Mouse (Mus musculus) brown adipose tissue, adult 24 weeks (tissue): Measurements from ENCODE around the gene Kcnk10. TPM values are rescaled to one million over a fixed set of nuclear protein-coding genes. Genes with fewer than 3 reads are reported as not detected.

ENCODE experiments used
- H3K27ac ChIP-seq: fragments of 200-500 bp; replicated peaks from 2 replicates; pipeline ENCODE4 v1.5.1; 2012; ENCODE audit warnings: low read depth, mild to moderate bottlenecking, low read length
- H3K4me1 ChIP-seq: fragments of 200-500 bp; 2 replicates; pipeline ENCODE4 v1.6.1; 2012; ENCODE audit warnings: low read length, mixed read lengths; ENCODE audit not compliant: control insufficient read depth, insufficient read depth, insufficient read length
- H3K4me3 ChIP-seq: fragments of 200-500 bp; 2 replicates; pipeline ENCODE4 v1.5.1; 2012; ENCODE audit warnings: low read depth, mild to moderate bottlenecking, low read length, moderate library complexity; ENCODE audit not compliant: insufficient read depth
- polyA plus RNA-seq: library from polyadenylated mRNA; stranded (reverse); fragments of >200 nt; gene quantifications from 2 replicates; pipeline ENCODE4 v1.2.4, GENCODE M21; 2012; ENCODE audit not compliant: missing spikeins, insufficient read depth, insufficient read length

The Kcnk10 gene
- polyA plus RNA-seq, 1 experiment = not detected

- no peak overlapping the region for H3K4me3 ChIP-seq
- no peak overlapping the region for H3K27ac ChIP-seq
- H3K4me1 ChIP-seq = no peaks in the 10 kb centered on the region
Observed at GRCm38 (mm10) chr12:98501045-98501444, 77.1 kb downstream of the Kcnk10 start.

GRCm38 (mm10) chr12:98481460-98481859 lies 96.7 kb downstream of the Kcnk10 start:
- H3K4me3 ChIP-seq = no peak overlapping the region
- no peak overlapping the region for H3K27ac ChIP-seq
- H3K4me1 ChIP-seq = no peaks in the 10 kb centered on the region

- no peaks in the 10 kb centered on the region for H3K4me1 ChIP-seq
- no peak overlapping the region for H3K27ac ChIP-seq
- H3K4me3 ChIP-seq = no peak overlapping the region
Observed at GRCm38 (mm10) chr12:98481048-98481447, 97.1 kb downstream of the Kcnk10 start.

- Histone ChIP-seq H3K4me1 (no peaks in the 10 kb centered on the region), H3K27ac (no peak overlapping the region), H3K4me3 (no peak overlapping the region)
Observed at GRCm38 (mm10) chr12:98477673-98478461, 100.2 kb downstream of the Kcnk10 start.

- no peak overlapping the region for H3K27ac ChIP-seq
- no peak overlapping the region for H3K4me3 ChIP-seq
- no peaks in the 10 kb centered on the region for H3K4me1 ChIP-seq
Observed at GRCm38 (mm10) chr12:98471232-98471631, 106.9 kb downstream of the Kcnk10 start.

- Histone ChIP-seq H3K27ac (no peak overlapping the region), H3K4me1 (no peaks in the 10 kb centered on the region), H3K4me3 (no peak overlapping the region)
Observed at GRCm38 (mm10) chr12:98470097-98470496, 108.0 kb downstream of the Kcnk10 start.

- Histone ChIP-seq H3K4me1 (no peaks in the 10 kb centered on the region), H3K4me3 (no peak overlapping the region), H3K27ac (no peak overlapping the region)
Observed at GRCm38 (mm10) chr12:98467793-98468192, 110.3 kb downstream of the Kcnk10 start.

- H3K4me1 ChIP-seq = no peaks in the 10 kb centered on the region
- H3K27ac ChIP-seq = no peak overlapping the region
- H3K4me3 ChIP-seq = no peak overlapping the region
Observed at GRCm38 (mm10) chr12:98459889-98460288, 118.2 kb downstream of the Kcnk10 start.

GRCm38 (mm10) chr12:98458944-98459343 lies 119.2 kb downstream of the Kcnk10 start:
- Histone ChIP-seq H3K4me1 (no peaks in the 10 kb centered on the region), H3K27ac (no peak overlapping the region), H3K4me3 (no peak overlapping the region)

- Histone ChIP-seq H3K27ac (no peak overlapping the region), H3K4me3 (no peak overlapping the region), H3K4me1 (no peaks in the 10 kb centered on the region)
Observed at GRCm38 (mm10) chr12:98458516-98458915, 119.6 kb downstream of the Kcnk10 start.

GRCm38 (mm10) chr12:98453161-98453560 lies 124.9 kb downstream of the Kcnk10 start:
- no peak overlapping the region for H3K27ac ChIP-seq
- H3K4me3 ChIP-seq = no peak overlapping the region
- H3K4me1 ChIP-seq = no peaks in the 10 kb centered on the region

- Histone ChIP-seq H3K4me1 (no peaks in the 10 kb centered on the region), H3K4me3 (no peak overlapping the region), H3K27ac (no peak overlapping the region)
Observed at GRCm38 (mm10) chr12:98452646-98453045, 125.5 kb downstream of the Kcnk10 start.

GRCm38 (mm10) chr12:98445637-98446036 lies 132.5 kb downstream of the Kcnk10 start:
- Histone ChIP-seq H3K4me3 (no peak overlapping the region), H3K4me1 (no peaks in the 10 kb centered on the region)

GRCm38 (mm10) chr12:98444860-98445259 lies 133.2 kb downstream of the Kcnk10 start:
- Histone ChIP-seq H3K27ac (no peak overlapping the region), H3K4me1 (no peaks in the 10 kb centered on the region)

More at GRCm38 (mm10) chr12:98445637-98446036, 132.5 kb downstream of the Kcnk10 start:
- H3K27ac ChIP-seq = no peak overlapping the region

GRCm38 (mm10) chr12:98443754-98444153 lies 134.4 kb downstream of the Kcnk10 start:
- Histone ChIP-seq H3K4me3 (no peak overlapping the region), H3K27ac (no peak overlapping the region), H3K4me1 (no peaks in the 10 kb centered on the region)

More at GRCm38 (mm10) chr12:98444860-98445259, 133.2 kb downstream of the Kcnk10 start:
- H3K4me3 ChIP-seq = no peak overlapping the region

- Histone ChIP-seq H3K27ac (no peak overlapping the region), H3K4me1 (no peaks in the 10 kb centered on the region), H3K4me3 (no peak overlapping the region)
Observed at GRCm38 (mm10) chr12:98438080-98438479, 140.0 kb downstream of the Kcnk10 start.
